Mouse (Mus musculus): ENCODE data around the gene Sesn3.

Sesn3 gene

GRCm38 (mm10) chr9:14342041-14342668 lies 67.3 kb downstream of the Sesn3 start:
- in situ Hi-C loops (cut with MboI; ENCODE audit: low pct_unique_long_range_greater_than_20kb in 1 of 2, low sequenced_read_pairs in 2 of 2, unreplicated experiment in 1 of 2) = loop anchor here in 1 of 2 experiments (10.0 kb wide), 1 partner anchor 457 kb away; no protein-coding TSS in a partner anchor

GRCm38 (mm10) chr9:14345866-14346265 lies 71.0 kb downstream of the Sesn3 start:
- in situ Hi-C loops (cut with MboI; ENCODE audit: low pct_unique_long_range_greater_than_20kb in 1 of 2, low sequenced_read_pairs in 2 of 2, unreplicated experiment in 1 of 2) = loop anchor here in 1 of 2 experiments (10.0 kb wide), 1 partner anchor 461 kb away; no protein-coding TSS in a partner anchor

- in situ Hi-C loops (cut with MboI; ENCODE audit: low pct_unique_long_range_greater_than_20kb in 1 of 2, low sequenced_read_pairs in 2 of 2, unreplicated experiment in 1 of 2) = loop anchor here in 1 of 2 experiments (10.0 kb wide), 1 partner anchor 464 kb away; no protein-coding TSS in a partner anchor
Observed at GRCm38 (mm10) chr9:14348416-14348815, 73.5 kb downstream of the Sesn3 start.

GRCm38 (mm10) chr9:14349380-14349779 lies 74.5 kb downstream of the Sesn3 start:
- in situ Hi-C loops (cut with MboI; ENCODE audit: low pct_unique_long_range_greater_than_20kb in 1 of 2, low sequenced_read_pairs in 2 of 2, unreplicated experiment in 1 of 2) = loop anchor here in 1 of 2 experiments (10.0 kb wide), 1 partner anchor 465 kb away; no protein-coding TSS in a partner anchor

GRCm38 (mm10) chr9:14350787-14351186 lies 75.9 kb downstream of the Sesn3 start:
- in situ Hi-C loops (cut with MboI; ENCODE audit: low pct_unique_long_range_greater_than_20kb in 1 of 2, low sequenced_read_pairs in 2 of 2, unreplicated experiment in 1 of 2) = no loop called here

GRCm38 (mm10) chr9:14352337-14352736 lies 77.5 kb downstream of the Sesn3 start:
- in situ Hi-C loops (cut with MboI; ENCODE audit: low pct_unique_long_range_greater_than_20kb in 1 of 2, low sequenced_read_pairs in 2 of 2, unreplicated experiment in 1 of 2) = no loop called here

GRCm38 (mm10) chr9:14354852-14355251 lies 80.0 kb downstream of the Sesn3 start:
- in situ Hi-C loops (cut with MboI; ENCODE audit: low pct_unique_long_range_greater_than_20kb in 1 of 2, low sequenced_read_pairs in 2 of 2, unreplicated experiment in 1 of 2) = no loop called here

- in situ Hi-C loops (cut with MboI; ENCODE audit: low pct_unique_long_range_greater_than_20kb in 1 of 2, low sequenced_read_pairs in 2 of 2, unreplicated experiment in 1 of 2) = no loop called here
Observed at GRCm38 (mm10) chr9:14357033-14357432, 82.2 kb downstream of the Sesn3 start.

- in situ Hi-C loops (cut with MboI; ENCODE audit: low pct_unique_long_range_greater_than_20kb in 1 of 2, low sequenced_read_pairs in 2 of 2, unreplicated experiment in 1 of 2) = no loop called here
Observed at GRCm38 (mm10) chr9:14362068-14362768, 87.4 kb downstream of the Sesn3 start.

GRCm38 (mm10) chr9:14363540-14363939 lies 88.7 kb downstream of the Sesn3 start:
- in situ Hi-C loops (cut with MboI; ENCODE audit: low pct_unique_long_range_greater_than_20kb in 1 of 2, low sequenced_read_pairs in 2 of 2, unreplicated experiment in 1 of 2) = no loop called here

- in situ Hi-C loops (cut with MboI; ENCODE audit: low pct_unique_long_range_greater_than_20kb in 1 of 2, low sequenced_read_pairs in 2 of 2, unreplicated experiment in 1 of 2) = no loop called here
Observed at GRCm38 (mm10) chr9:14364719-14365118, 89.9 kb downstream of the Sesn3 start.

- in situ Hi-C loops (cut with MboI; ENCODE audit: low pct_unique_long_range_greater_than_20kb in 1 of 2, low sequenced_read_pairs in 2 of 2, unreplicated experiment in 1 of 2) = no loop called here
Observed at GRCm38 (mm10) chr9:14365481-14366125, 90.7 kb downstream of the Sesn3 start.

GRCm38 (mm10) chr9:14367850-14368249 lies 93.0 kb downstream of the Sesn3 start:
- in situ Hi-C loops (cut with MboI; ENCODE audit: low pct_unique_long_range_greater_than_20kb in 1 of 2, low sequenced_read_pairs in 2 of 2, unreplicated experiment in 1 of 2) = no loop called here

- in situ Hi-C loops (cut with MboI; ENCODE audit: low pct_unique_long_range_greater_than_20kb in 1 of 2, low sequenced_read_pairs in 2 of 2, unreplicated experiment in 1 of 2) = no loop called here
Observed at GRCm38 (mm10) chr9:14369271-14369670, 94.4 kb downstream of the Sesn3 start.

GRCm38 (mm10) chr9:14372440-14372839 lies 97.6 kb downstream of the Sesn3 start:
- in situ Hi-C loops (cut with MboI; ENCODE audit: low pct_unique_long_range_greater_than_20kb in 1 of 2, low sequenced_read_pairs in 2 of 2, unreplicated experiment in 1 of 2) = no loop called here

- in situ Hi-C loops (cut with MboI; ENCODE audit: low pct_unique_long_range_greater_than_20kb in 1 of 2, low sequenced_read_pairs in 2 of 2, unreplicated experiment in 1 of 2) = no loop called here
Observed at GRCm38 (mm10) chr9:14376149-14376548, 101.3 kb downstream of the Sesn3 start.

- in situ Hi-C loops (cut with MboI; ENCODE audit: low pct_unique_long_range_greater_than_20kb in 1 of 2, low sequenced_read_pairs in 2 of 2, unreplicated experiment in 1 of 2) = no loop called here
Observed at GRCm38 (mm10) chr9:14378151-14378550, 103.3 kb downstream of the Sesn3 start.

- in situ Hi-C loops (cut with MboI; ENCODE audit: low pct_unique_long_range_greater_than_20kb in 1 of 2, low sequenced_read_pairs in 2 of 2, unreplicated experiment in 1 of 2) = no loop called here
Observed at GRCm38 (mm10) chr9:14379769-14380385, 105.0 kb downstream of the Sesn3 start.

Measured in mouse embryonic stem cell (cell line).